Mouse (Mus musculus) adrenal gland, postnatal 25 days (tissue): ENCODE measurements around the gene Mog. TPM values are rescaled to one million over a fixed set of nuclear protein-coding genes. Genes with fewer than 3 reads are reported as not detected.
"Not testable (repeated sequence)": the region's sequence is repeated elsewhere in the genome, so short reads cannot be mapped to it uniquely, and the experiment has no call there.

Experiments
- DNase-seq: peaks from one replicate; pipeline ENCODE4 v3.0.0; 2021; ENCODE audit warnings: mixed read lengths
- total RNA-seq: library from RNA; stranded (reverse); gene quantifications from 2 replicates; pipeline ENCODE4 v1.2.3, GENCODE M21; 2021

Gene Mog
- total RNA-seq, 1 experiment from 2014 or later, result not detected

GRCm38 (mm10) chr17:37044651-37045244, 21.6 kb upstream of the Mog start:
- no peak for DNase-seq

GRCm38 (mm10) chr17:37039127-37039894, 16.1 kb upstream of the Mog start:
- DNase-seq, result no peak

- DNase-seq, result no peak
These were observed 6.0 kb upstream of the Mog start for GRCm38 (mm10) chr17:37029162-37029561.

GRCm38 (mm10) chr17:37028683-37029120, 5.5 kb upstream of the Mog start:
- DNase-seq, result peak; percentile 83

- no peak for DNase-seq
These were observed 5.0 kb upstream of the Mog start for GRCm38 (mm10) chr17:37028212-37028611.

- no peak for DNase-seq
These were observed 4.3 kb upstream of the Mog start for GRCm38 (mm10) chr17:37027486-37027885.

GRCm38 (mm10) chr17:37026425-37026824, 3.2 kb upstream of the Mog start:
- DNase-seq, result no peak

GRCm38 (mm10) chr17:37019242-37019641, 4.0 kb downstream of the Mog start:
- not testable (repeated sequence) for DNase-seq

GRCm38 (mm10) chr17:37018328-37018727, 4.9 kb downstream of the Mog start:
- DNase-seq, result no peak

GRCm38 (mm10) chr17:37016333-37016732, 6.9 kb downstream of the Mog start:
- no peak for DNase-seq

- no peak for DNase-seq
These were observed 11.1 kb downstream of the Mog start for GRCm38 (mm10) chr17:37012141-37012540.

- no peak for DNase-seq
These were observed 11.5 kb downstream of the Mog start for GRCm38 (mm10) chr17:37011719-37012118.

- DNase-seq, result no peak
These were observed 13.6 kb downstream of the Mog start for GRCm38 (mm10) chr17:37009460-37010042.

- DNase-seq, result no peak
These were observed 15.0 kb downstream of the Mog start for GRCm38 (mm10) chr17:37008161-37008560.

- DNase-seq, result no peak
These were observed 19.8 kb downstream of the Mog start for GRCm38 (mm10) chr17:37003366-37003765.

- DNase-seq, result peak; percentile 17
These were observed 20.6 kb downstream of the Mog start for GRCm38 (mm10) chr17:37002364-37003330.

- no peak for DNase-seq
These were observed 22.3 kb downstream of the Mog start, which contains the start of gene Zfp57 for GRCm38 (mm10) chr17:37000863-37001262. TSS of gene Zfp57 (plus strand) at chr17:37001163.

GRCm38 (mm10) chr17:36998477-36998876, 24.7 kb downstream of the Mog start:
- no peak for DNase-seq

- DNase-seq, result peak; percentile 84
These were observed 26.0 kb downstream of the Mog start for GRCm38 (mm10) chr17:36997033-36997735.

- no peak for DNase-seq
These were observed 27.8 kb downstream of the Mog start for GRCm38 (mm10) chr17:36995448-36995847.

- no peak for DNase-seq
These were observed 28.7 kb downstream of the Mog start for GRCm38 (mm10) chr17:36994528-36994927.
